Mouse (Mus musculus) monocyte, adult 2 months (primary cell): ENCODE measurements around the gene Ccdc7a.

ENCODE experiments used
- DNase-seq, 2 experiments: peaks; one replicate each; pipeline ENCODE4 v3.0.0; 2022; ENCODE audit warnings: low spot score in 2 of 2, low read depth in 1 of 2

Gene Ccdc7a

GRCm38 (mm10) chr8:128686429-128686990 is 378.8 kb downstream of the Ccdc7a start:
- no peak for DNase-seq

GRCm38 (mm10) chr8:128685507-128686428 is 379.5 kb downstream of the Ccdc7a start, which contains the start of gene Itgb1:
Gene Itgb1, plus strand, starts transcription at chr8:128685654.
- DNase-seq = peak in 1 of 2 experiments; percentile 49

GRCm38 (mm10) chr8:128684609-128685506 is 380.5 kb downstream of the Ccdc7a start:
- DNase-seq = no peak
